Mouse (Mus musculus): ENCODE data around the gene Spin2-ps6.
"Not testable (repeated sequence)": the region's sequence is repeated elsewhere in the genome, so short reads cannot be mapped to it uniquely, and the experiment has no call there.

The Spin2-ps6 gene

GRCm38 (mm10) chrX:33234569-33234968 is at the start of gene Spin2-ps6:
TSS of gene Spin2-ps6 (plus strand) at chrX:33234869.
- DNase-seq (ENCODE audit: inconsistent age in 2 of 2, low spot score in 1 of 2): not testable (repeated sequence)

Measured in adrenal gland, adult (tissue).